Mouse (Mus musculus) embryonic facial prominence, embryonic 11.5 days (tissue): Measurements from ENCODE around the gene Sec24d. TPM values are rescaled to one million over a fixed set of nuclear protein-coding genes. Genes with fewer than 3 reads are reported as not detected.
"Not testable (repeated sequence)": the region's sequence is repeated elsewhere in the genome, so short reads cannot be mapped to it uniquely, and the experiment has no call there.

Experiments
- ATAC-seq: fragments of 200-750 bp; cut with Nextera tagmentation; replicated peaks from 2 replicates; pipeline ENCODE4 v1.8.0; 2017; ENCODE audit warnings: low read depth; ENCODE audit not compliant: insufficient number of reproducible peaks, low FRiP score, low TSS enrichment
- DNase-seq: peaks from one replicate; pipeline ENCODE4 v3.0.0-alpha.2; 2015; ENCODE audit warnings: low spot score
- H3K27ac ChIP-seq: fragments of 300-500 bp; sonication (generic); replicated peaks from 2 replicates; pipeline ENCODE4 v1.5.1; 2014; ENCODE audit warnings: mild to moderate bottlenecking, low read depth, low read length, control low read depth
- H3K27me3 ChIP-seq: fragments of 300-500 bp; sonication (generic); 2 replicates; pipeline ENCODE4 v1.6.1; 2014; ENCODE audit warnings: mild to moderate bottlenecking, low read length, moderate library complexity, mixed read lengths; ENCODE audit not compliant: control insufficient read depth, insufficient read depth
- H3K36me3 ChIP-seq: fragments of 300-500 bp; sonication (generic); replicated peaks from 2 replicates; pipeline ENCODE4 v1.6.1; 2014; ENCODE audit warnings: low read depth, mild to moderate bottlenecking, low read length, moderate library complexity, mixed read lengths; ENCODE audit not compliant: control insufficient read depth, insufficient read depth
- H3K4me1 ChIP-seq: fragments of 300-500 bp; sonication (generic); 2 replicates; pipeline ENCODE4 v1.6.1; 2014; ENCODE audit warnings: low read length, mixed read lengths; ENCODE audit not compliant: control insufficient read depth, insufficient read depth
- H3K4me2 ChIP-seq: fragments of 300-500 bp; sonication (generic); 2 replicates; pipeline ENCODE4 v1.6.1; 2014; ENCODE audit warnings: low read depth, mild to moderate bottlenecking, control low read depth, low read length, moderate library complexity
- H3K4me3 ChIP-seq: fragments of 300-500 bp; sonication (generic); 2 replicates; pipeline ENCODE4 v1.5.1; 2014; ENCODE audit warnings: low read depth, low read length, control low read depth
- H3K9ac ChIP-seq: fragments of 300-500 bp; sonication (generic); replicated peaks from 2 replicates; pipeline ENCODE4 v1.6.1; 2014; ENCODE audit warnings: mild to moderate bottlenecking, control low read depth, low read length
- H3K9me3 ChIP-seq: fragments of 300-500 bp; sonication (generic); replicated peaks from 2 replicates; pipeline ENCODE4 v1.6.1; 2016; ENCODE audit warnings: mild to moderate bottlenecking, low read length, inconsistent platforms, mixed read lengths; ENCODE audit not compliant: control insufficient read depth
- WGBS: fragments of 180-500 bp; shearing (Covaris S2); extraction: QIAGEN DNeasy Blood & Tissue Kit; methylation state at CpG from one replicate; pipeline ENCODE4 v1.1.7; 2014; 5-methylcytosine and 5-hydroxymethylcytosine counted together
- polyA plus RNA-seq: library from polyadenylated mRNA; unstranded; fragments of >200 nt; fragmentation: Nextera tagmentation; extraction: Ambion mirVana; gene quantifications from 2 replicates; pipeline ENCODE4 v1.2.1, GENCODE M21; 2014

Gene Sec24d
- polyA plus RNA-seq, 1 experiment from 2014 or later = 38.3 TPM

DNA sequence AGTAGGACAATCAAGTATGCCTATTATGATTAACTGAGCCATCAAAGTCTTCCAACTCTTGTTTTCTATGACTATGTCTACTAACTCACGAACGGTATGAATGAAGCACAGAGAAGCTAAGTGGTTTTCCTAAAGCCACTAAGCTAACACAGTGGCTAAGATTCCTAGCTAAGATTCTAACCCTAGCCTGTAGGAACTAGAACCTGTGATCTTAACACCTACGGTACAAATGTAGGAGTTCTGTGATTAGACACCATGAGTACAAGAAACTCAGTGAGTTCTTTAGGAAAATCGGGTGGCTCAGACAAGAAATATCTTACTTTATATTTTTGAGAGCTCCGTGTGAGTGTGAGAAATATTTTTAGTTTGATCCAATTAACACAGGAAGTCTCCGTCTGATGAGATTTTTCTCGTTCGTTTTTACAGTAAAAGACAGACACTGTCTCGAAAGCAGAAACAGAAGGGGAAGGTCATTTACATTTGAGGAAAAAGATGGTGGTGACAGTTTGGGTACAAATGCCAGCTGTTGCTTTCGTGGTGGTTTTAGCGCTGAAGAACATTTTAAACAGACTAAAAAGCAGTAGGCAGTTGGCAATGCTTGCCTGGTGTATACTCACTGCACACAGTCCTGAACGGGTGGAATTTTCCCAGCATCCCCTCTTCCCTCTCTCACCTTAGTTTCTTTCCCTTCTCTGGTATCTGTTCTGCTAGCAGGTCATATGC is 81.0 kb downstream of the Sec24d start:
- WGBS = 92% methylated on average over 12 of the region's 12 CpGs

DNA sequence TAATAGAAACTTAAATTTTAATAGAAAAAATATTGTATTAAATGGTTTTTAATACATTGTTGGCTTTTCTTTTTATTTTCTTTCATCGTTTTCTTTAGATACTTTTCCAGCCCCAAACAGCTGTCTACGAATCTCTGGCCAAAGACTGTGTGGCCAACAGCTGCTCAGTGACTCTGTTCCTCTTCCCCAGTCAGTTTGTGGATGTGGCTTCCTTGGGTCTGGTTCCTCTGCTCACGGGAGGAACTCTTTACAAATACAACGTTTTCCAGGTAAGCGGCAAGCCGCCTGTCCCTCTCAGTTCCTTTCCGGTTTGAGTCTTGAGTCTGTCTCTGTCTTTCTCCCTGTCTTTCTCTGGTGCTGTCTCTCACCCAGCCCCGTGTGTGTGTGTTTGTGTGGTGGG is 83.3 kb downstream of the Sec24d start:
- H3K4me3 ChIP-seq = no peak overlapping the region
- H3K4me2 ChIP-seq = no peak overlapping the region
- ATAC-seq (no peak), DNase-seq (no peak)
- H3K4me1 ChIP-seq = no peaks in the 10 kb centered on the region
- H3K9ac ChIP-seq = no peak overlapping the region
- H3K27me3 ChIP-seq = no peaks in the 10 kb centered on the region
- H3K36me3 ChIP-seq = no peaks in the 10 kb centered on the region; the same call in 1 of the 2 replicates
- no peaks in the 10 kb centered on the region for H3K9me3 ChIP-seq
- H3K27ac ChIP-seq = no peak overlapping the region
- WGBS = 87% methylated on average over 8 of the region's 8 CpGs

More for the DNA sequence above, 81.0 kb downstream of the Sec24d start:
- DNase-seq (no peak), ATAC-seq (no peak)
- Histone ChIP-seq H3K36me3 (no peaks in the 10 kb centered on the region), H3K9ac (no peak overlapping the region), H3K27ac (no peak overlapping the region), H3K27me3 (no peaks in the 10 kb centered on the region), H3K4me1 (no peaks in the 10 kb centered on the region), H3K9me3 (no peaks in the 10 kb centered on the region), H3K4me2 (no peak overlapping the region), H3K4me3 (no peak overlapping the region)

- H3K27ac ChIP-seq = no peak overlapping the region
- H3K4me2 ChIP-seq = no peak overlapping the region
- H3K36me3 ChIP-seq = no peaks in the 10 kb centered on the region; the same call in 1 of the 2 replicates
- H3K9ac ChIP-seq = no peak overlapping the region
- DNase-seq (no peak), ATAC-seq (no peak)
- WGBS = 75% methylated on average over 2 of the region's 2 CpGs
- no peak overlapping the region for H3K4me3 ChIP-seq
- no peaks in the 10 kb centered on the region for H3K9me3 ChIP-seq
- no peaks in the 10 kb centered on the region for H3K4me1 ChIP-seq
- no peaks in the 10 kb centered on the region for H3K27me3 ChIP-seq
Measured at GRCm38 (mm10) chr3:123351519-123351918, 84.3 kb downstream of the Sec24d start.

- no peak overlapping the region for H3K9ac ChIP-seq
- no peaks in the 10 kb centered on the region; the same call in 1 of the 2 replicates for H3K36me3 ChIP-seq
- no peaks in the 10 kb centered on the region for H3K4me1 ChIP-seq
- no peaks in the 10 kb centered on the region for H3K27me3 ChIP-seq
- no peaks in the 10 kb centered on the region for H3K9me3 ChIP-seq
- H3K4me3 ChIP-seq = no peak overlapping the region
- H3K27ac ChIP-seq = no peak overlapping the region
- WGBS = 69% methylated on average over 6 of the region's 6 CpGs
- no peak for ATAC-seq
- DNase-seq = peak; percentile 86
- H3K4me2 ChIP-seq = no peak overlapping the region
Measured at GRCm38 (mm10) chr3:123353183-123353582, 85.9 kb downstream of the Sec24d start.

GRCm38 (mm10) chr3:123353661-123354060 is 86.4 kb downstream of the Sec24d start:
- Histone ChIP-seq H3K9me3 (no peaks in the 10 kb centered on the region), H3K4me2 (no peak overlapping the region), H3K4me1 (no peaks in the 10 kb centered on the region), H3K27me3 (no peaks in the 10 kb centered on the region), H3K36me3 (no peaks in the 10 kb centered on the region; the same call in 1 of the 2 replicates), H3K4me3 (no peak overlapping the region), H3K27ac (no peak overlapping the region), H3K9ac (no peak overlapping the region)
- ATAC-seq = no peak
- no peak for DNase-seq
- WGBS = 92% methylated on average over 12 of the region's 12 CpGs

DNA sequence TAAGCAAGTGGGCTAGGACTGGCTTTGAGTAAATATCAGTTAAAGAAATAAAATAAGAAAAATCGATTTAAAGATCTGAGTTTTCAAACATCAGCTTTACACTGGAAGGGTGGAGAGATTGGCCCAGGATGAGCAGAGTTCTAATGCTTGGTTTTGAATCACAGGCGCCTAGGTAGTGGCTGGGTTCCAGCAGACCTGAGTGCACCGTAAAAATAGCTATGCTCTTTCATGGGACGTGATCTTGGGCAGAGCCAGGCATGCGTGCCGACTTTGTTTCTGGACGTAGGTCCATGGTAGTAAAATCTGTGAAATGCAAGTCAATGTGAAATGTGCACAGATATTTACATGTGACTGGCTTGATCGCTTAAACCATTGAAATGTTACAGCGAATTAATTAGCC is 87.1 kb downstream of the Sec24d start:
- Histone ChIP-seq H3K4me1 (no peaks in the 10 kb centered on the region), H3K9ac (no peak overlapping the region), H3K27ac (no peak overlapping the region), H3K27me3 (no peaks in the 10 kb centered on the region; the same call in 1 of the 2 replicates), H3K4me2 (no peak overlapping the region), H3K36me3 (no peaks in the 10 kb centered on the region; the same call in 1 of the 2 replicates), H3K4me3 (no peak overlapping the region), H3K9me3 (no peaks in the 10 kb centered on the region)
- WGBS = 93% methylated on average over 9 of the region's 9 CpGs
- DNase-seq (no peak), ATAC-seq (no peak)

DNA sequence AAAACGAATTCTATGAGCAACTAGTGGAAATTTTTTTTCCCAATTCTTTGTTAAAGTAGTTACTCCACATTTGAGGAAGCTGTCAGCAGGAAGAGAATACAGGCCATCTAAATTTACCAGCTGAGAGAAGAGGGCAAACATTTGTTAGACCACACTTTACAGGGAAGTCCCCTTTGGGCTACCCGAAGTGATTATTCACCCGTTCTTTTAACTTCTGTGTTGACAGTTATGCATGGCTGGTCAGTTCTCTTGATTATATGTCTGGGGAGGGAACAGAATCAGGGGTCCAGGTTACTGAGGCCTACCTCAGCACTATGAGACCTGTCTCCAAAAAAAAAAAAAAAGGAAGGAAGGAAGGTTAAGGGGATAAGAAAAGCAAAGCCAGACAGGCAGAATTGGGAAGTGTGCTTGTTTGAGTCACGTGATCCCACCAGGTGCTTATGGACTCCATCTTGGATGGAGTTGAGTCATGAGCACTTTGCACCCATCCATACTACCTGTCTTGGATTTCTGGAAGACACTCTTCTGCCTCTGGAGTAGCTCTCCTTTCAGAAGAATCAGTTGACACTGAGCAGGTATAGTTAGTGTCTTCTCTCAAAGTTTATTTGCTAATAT is 89.2 kb downstream of the Sec24d start:
- H3K4me1 ChIP-seq = no peaks in the 10 kb centered on the region
- ATAC-seq (no peak), DNase-seq (no peak)
- no peak overlapping the region for H3K4me2 ChIP-seq
- H3K9ac ChIP-seq = no peak overlapping the region
- H3K4me3 ChIP-seq = no peak overlapping the region
- no peak overlapping the region for H3K27ac ChIP-seq
- H3K36me3 ChIP-seq = no peaks in the 10 kb centered on the region; the same call in 1 of the 2 replicates
- 82% methylated on average over 4 of the region's 4 CpGs for WGBS
- H3K27me3 ChIP-seq = no peaks in the 10 kb centered on the region; the same call in 1 of the 2 replicates
- H3K9me3 ChIP-seq = no peaks in the 10 kb centered on the region

DNA sequence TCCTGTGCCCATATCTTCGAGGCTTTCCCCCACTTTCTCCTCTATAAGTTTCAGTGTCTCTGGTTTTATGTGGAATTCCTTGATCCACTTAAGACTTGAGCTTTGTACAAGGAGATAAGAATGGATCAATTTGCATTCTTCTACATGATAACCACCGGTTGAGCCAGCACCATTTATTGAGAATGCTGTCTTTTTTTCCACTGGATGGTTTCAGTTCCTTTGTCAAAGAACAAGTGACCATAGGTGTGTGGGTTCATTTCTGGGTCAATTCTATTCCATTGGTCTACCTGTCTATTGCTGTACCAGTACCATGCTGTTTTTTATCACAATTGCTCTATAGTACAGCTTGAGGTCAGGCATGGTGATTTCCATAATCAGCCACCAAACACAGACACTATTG is 99.6 kb downstream of the Sec24d start:
- H3K4me2 ChIP-seq, H3K9ac ChIP-seq, H3K27me3 ChIP-seq, H3K36me3 ChIP-seq, DNase-seq, H3K9me3 ChIP-seq, H3K4me1 ChIP-seq, ATAC-seq, H3K27ac ChIP-seq, H3K4me3 ChIP-seq: not testable (repeated sequence)
- 88% methylated on average over 2 of the region's 2 CpGs for WGBS
